ENCODE assay signal across 29 mouse cellular contexts in the genomic region with DNA sequence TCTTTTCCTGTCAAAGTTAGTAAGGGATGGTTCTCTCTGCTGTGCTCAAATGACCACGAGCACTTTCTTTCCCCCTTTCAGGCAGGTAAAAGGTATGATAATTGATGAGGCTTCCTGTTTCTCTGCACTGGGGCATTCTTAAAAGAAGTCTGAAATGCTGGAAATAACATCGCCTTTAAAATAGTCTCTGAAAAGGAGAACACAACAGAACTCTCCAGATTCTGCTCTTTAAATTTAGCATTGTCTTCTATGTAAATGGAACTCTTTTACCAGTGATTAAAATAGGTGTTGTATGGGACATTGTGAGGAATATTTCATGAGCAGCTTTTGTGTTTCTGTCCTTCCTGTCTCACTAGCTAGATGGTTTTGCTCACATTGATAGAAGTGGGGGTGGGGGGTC.
"Had no signal": no experiment of that assay in that cellular context is flagged by ENCODE, and none has a peak within 500 bp of the region (broad histone marks: within the 10 kb centered on the region; RNA-seq: fewer than 3 reads in every experiment).

No protein-coding gene starts in this region.

- H3K9me3 ChIP-seq: embryonic facial prominence, embryonic 10.5 days; embryonic facial prominence, embryonic 12.5 days; embryonic facial prominence, embryonic 13.5 days; embryonic facial prominence, embryonic 15.5 days; forebrain, embryonic 10.5 days; forebrain, embryonic 12.5 days; forebrain, embryonic 13.5 days; forebrain, embryonic 15.5 days had no signal

- H3K27me3 ChIP-seq: embryonic facial prominence, embryonic 12.5 days; embryonic facial prominence, embryonic 13.5 days; embryonic facial prominence, embryonic 15.5 days; forebrain, embryonic 12.5 days; forebrain, embryonic 13.5 days; forebrain, embryonic 15.5 days had no signal

- H3K4me2 ChIP-seq: embryonic facial prominence, embryonic 12.5 days; embryonic facial prominence, embryonic 13.5 days; embryonic facial prominence, embryonic 15.5 days; forebrain, embryonic 12.5 days; forebrain, embryonic 13.5 days; forebrain, embryonic 15.5 days had no signal

- DNase-seq: cerebellum, adult 2 months; cerebellum, adult 8-10 months; cerebellum, adult 9-10 months; cerebellum, adult 9-11 months; cerebellum, postnatal 10 days; cerebellum, postnatal 14 days; cerebellum, postnatal 25 days; cerebellum, postnatal 36 days; embryo, embryonic 11 days; forebrain, postnatal 0 days; gastrocnemius, adult 2 months; gastrocnemius, postnatal 10 days; gastrocnemius, postnatal 14 days; gastrocnemius, postnatal 25 days; gastrocnemius, postnatal 36 days; heart, adult 11 months; heart, adult 18-20 months; heart, adult 2 months had no signal

- H3K36me3 ChIP-seq: embryonic facial prominence, embryonic 10.5 days; embryonic facial prominence, embryonic 12.5 days; embryonic facial prominence, embryonic 13.5 days; embryonic facial prominence, embryonic 15.5 days; forebrain, embryonic 10.5 days; forebrain, embryonic 12.5 days; forebrain, embryonic 15.5 days had no signal

- H3K9ac ChIP-seq: embryonic facial prominence, embryonic 12.5 days; embryonic facial prominence, embryonic 13.5 days; embryonic facial prominence, embryonic 15.5 days; forebrain, embryonic 12.5 days; forebrain, embryonic 13.5 days; forebrain, embryonic 15.5 days; forebrain, postnatal 0 days had no signal

- H3K4me3 ChIP-seq: embryonic facial prominence, embryonic 10.5 days; embryonic facial prominence, embryonic 12.5 days; embryonic facial prominence, embryonic 13.5 days; embryonic facial prominence, embryonic 15.5 days; erythroblast, embryonic 14.5 days; forebrain, embryonic 10.5 days; forebrain, embryonic 12.5 days; forebrain, embryonic 13.5 days; forebrain, embryonic 15.5 days; gastrocnemius, adult 2 months; heart, adult 2 months had no signal

- H3K4me1 ChIP-seq: embryonic facial prominence, embryonic 10.5 days; embryonic facial prominence, embryonic 12.5 days; embryonic facial prominence, embryonic 13.5 days; embryonic facial prominence, embryonic 15.5 days; forebrain, embryonic 10.5 days; forebrain, embryonic 12.5 days; forebrain, embryonic 13.5 days; forebrain, embryonic 15.5 days had no signal

- H3K27ac ChIP-seq: embryonic facial prominence, embryonic 10.5 days; embryonic facial prominence, embryonic 12.5 days; embryonic facial prominence, embryonic 13.5 days; embryonic facial prominence, embryonic 15.5 days; forebrain, embryonic 10.5 days; forebrain, embryonic 12.5 days; forebrain, embryonic 13.5 days; forebrain, embryonic 15.5 days; gastrocnemius, adult 2 months; heart, adult 2 months had no signal

- ATAC-seq: forebrain, embryonic 13.5 days; forebrain, embryonic 14.5 days; forebrain, embryonic 15.5 days; forebrain, embryonic 16.5 days; forebrain, postnatal 0 days had no signal
